Mouse (Mus musculus) liver, adult 2 months (tissue): ENCODE results near the gene Dip2c. TPM values are rescaled to one million over a fixed set of nuclear protein-coding genes. Genes with fewer than 3 reads are reported as not detected.

ENCODE experiments used
- DNase-seq: peaks from one replicate; pipeline ENCODE4 v3.0.0-alpha.2; 2011; ENCODE audit warnings: low read depth, low spot score; ENCODE audit errors: extremely low read depth
- H3K27ac ChIP-seq: fragments of 200-500 bp; replicated peaks from 2 replicates; pipeline ENCODE4 v1.5.1; 2012; ENCODE audit warnings: low read depth, mild to moderate bottlenecking, control low read depth, inconsistent platforms, low read length; ENCODE audit not compliant: insufficient read depth
- H3K27me3 ChIP-seq: fragments of 200-500 bp; 2 replicates; pipeline ENCODE4 v1.6.1; 2012; ENCODE audit warnings: mild to moderate bottlenecking, moderate library complexity, low read length, inconsistent platforms; ENCODE audit not compliant: control insufficient read depth, insufficient read depth
- H3K36me3 ChIP-seq: fragments of 200-500 bp; 2 replicates; pipeline ENCODE4 v1.6.1; 2012; ENCODE audit warnings: low read length, inconsistent platforms; ENCODE audit not compliant: control insufficient read depth, insufficient read depth
- H3K4me1 ChIP-seq: fragments of 200-500 bp; 2 replicates; pipeline ENCODE4 v1.6.1; 2011; ENCODE audit warnings: low read length; ENCODE audit not compliant: control insufficient read depth, insufficient read depth
- H3K4me3 ChIP-seq: fragments of 200-500 bp; 2 replicates; pipeline ENCODE4 v1.5.1; 2011; ENCODE audit warnings: low read depth, mild to moderate bottlenecking, control low read depth, low read length, moderate library complexity; ENCODE audit not compliant: insufficient read depth
- H3K79me2 ChIP-seq: fragments of 200-500 bp; 2 replicates; pipeline ENCODE4 v1.6.1; 2012; ENCODE audit warnings: inconsistent platforms, mild to moderate bottlenecking, low read length, moderate library complexity; ENCODE audit not compliant: control insufficient read depth, insufficient read depth
- H3K9ac ChIP-seq: fragments of 200-500 bp; 2 replicates; pipeline ENCODE4 v1.6.1; 2012; ENCODE audit warnings: low read depth, mild to moderate bottlenecking, control low read depth, inconsistent platforms, low read length
- CTCF ChIP-seq: fragments of 200-500 bp; IDR thresholded peaks from 2 replicates; pipeline ENCODE4 v1.5.1; 2011; ENCODE audit warnings: low read depth, low read length, control low read depth
- POLR2A ChIP-seq: fragments of 200-500 bp; IDR thresholded peaks from 2 replicates; pipeline ENCODE4 v1.6.1; 2011; ENCODE audit warnings: low read length, control low read depth; ENCODE audit not compliant: insufficient read depth; ENCODE audit errors: extremely low read depth
- WGBS: fragments of 180-500 bp; shearing (Covaris S2); methylation state at CpG from one replicate; pipeline ENCODE4 v1.1.7; 2018; 5-methylcytosine and 5-hydroxymethylcytosine counted together
- polyA plus RNA-seq: library from polyadenylated mRNA; depleted of rRNA; stranded (reverse); fragments of >200 nt; gene quantifications from 2 replicates; pipeline ENCODE4 v1.2.3, GENCODE M21; 2012
- total RNA-seq: library from RNA; depleted of rRNA; stranded (reverse); fragments of >200 nt; gene quantifications from 2 replicates; pipeline ENCODE4 v1.2.3, GENCODE M21; 2014

Dip2c gene
- total and polyA plus RNA-seq, 2 experiments = 4.7 to 10.7 TPM

DNA sequence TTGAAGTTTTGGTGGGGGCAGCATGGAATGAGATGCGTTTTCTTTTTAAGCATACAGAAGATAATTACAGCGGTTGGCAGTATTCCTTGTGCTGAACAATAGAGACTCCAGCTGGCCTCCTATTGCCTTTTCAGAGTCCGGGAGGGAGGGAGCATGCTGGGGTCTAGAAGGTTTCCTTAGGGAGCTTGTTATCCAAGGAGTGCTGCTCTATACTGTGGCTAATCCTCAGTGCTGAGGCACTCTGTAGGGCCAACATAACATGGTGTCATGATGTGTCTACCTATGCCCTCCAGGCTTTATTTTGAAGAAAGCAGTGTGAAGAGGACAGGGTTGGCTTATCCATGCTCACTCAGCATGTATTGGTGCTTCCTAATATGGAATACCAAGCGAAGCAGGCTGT, 79.0 kb downstream of the Dip2c start:
- no peaks in the 10 kb centered on the region for H3K4me1 ChIP-seq
- H3K27ac ChIP-seq = no peak overlapping the region
- 82% methylated on average over 4 of the region's 4 CpGs for WGBS
- H3K27me3 ChIP-seq = no peaks in the 10 kb centered on the region
- no peak overlapping the region for H3K4me3 ChIP-seq
- peaks cover 14% of the 10 kb centered on the region; the same call in 1 of the 2 replicates for H3K79me2 ChIP-seq
- H3K36me3 ChIP-seq = no peaks in the 10 kb centered on the region
- TF ChIP-seq CTCF (no peak), POLR2A (no peak)
- DNase-seq = no peak
- H3K9ac ChIP-seq = no peak overlapping the region

DNA sequence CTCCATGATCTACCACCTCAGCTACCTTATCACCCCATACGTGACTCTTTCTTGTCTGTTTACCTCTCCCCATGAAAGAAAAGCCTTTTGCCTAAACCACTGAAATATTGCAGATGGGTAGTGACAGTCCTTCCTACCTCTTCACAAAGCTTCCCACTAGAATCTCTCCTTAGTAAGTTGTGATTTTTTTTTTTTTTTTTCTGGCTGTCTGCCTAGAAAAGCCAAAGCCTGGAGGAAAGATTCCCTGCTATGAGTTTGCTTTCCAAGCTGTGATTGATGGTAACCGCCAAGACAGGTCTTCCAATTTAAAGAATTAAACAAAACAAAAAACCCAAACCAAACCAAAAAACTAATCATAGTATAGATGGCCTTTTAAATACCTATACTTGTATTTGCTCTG, 85.1 kb downstream of the Dip2c start:
- Histone ChIP-seq H3K27me3 (no peaks in the 10 kb centered on the region), H3K79me2 (peaks cover 13% of the 10 kb centered on the region; the same call in 1 of the 2 replicates), H3K36me3 (no peaks in the 10 kb centered on the region), H3K27ac (no peak overlapping the region), H3K4me1 (no peaks in the 10 kb centered on the region), H3K9ac (no peak overlapping the region), H3K4me3 (no peak overlapping the region)
- 91% methylated on average over 2 of the region's 2 CpGs for WGBS
- DNase-seq = no peak
- TF ChIP-seq POLR2A (no peak), CTCF (no peak)

GRCm38 (mm10) chr13:9371387-9371786, 95.1 kb downstream of the Dip2c start:
- no peak for DNase-seq
- Histone ChIP-seq H3K4me3 (no peak overlapping the region), H3K36me3 (no peaks in the 10 kb centered on the region), H3K9ac (no peak overlapping the region), H3K4me1 (peaks cover 7% of the 10 kb centered on the region), H3K27me3 (no peaks in the 10 kb centered on the region), H3K27ac (no peak overlapping the region), H3K79me2 (peaks cover 10% of the 10 kb centered on the region)
- 82% methylated on average over 1 of the region's 1 CpGs for WGBS
- TF ChIP-seq POLR2A (no peak), CTCF (no peak)

GRCm38 (mm10) chr13:9377130-9377529, 100.8 kb downstream of the Dip2c start:
- Histone ChIP-seq H3K9ac (no peak overlapping the region), H3K36me3 (no peaks in the 10 kb centered on the region), H3K4me3 (no peak overlapping the region), H3K4me1 (no peaks in the 10 kb centered on the region; the same call in none of the 2 replicates), H3K27ac (no peak overlapping the region), H3K27me3 (no peaks in the 10 kb centered on the region), H3K79me2 (peaks cover 8% of the 10 kb centered on the region; the same call in 1 of the 2 replicates)
- 67% methylated on average over 2 of the region's 2 CpGs for whole genome bisulfite sequencing
- TF ChIP-seq POLR2A = no peak
- no peak for DNase-seq

DNA sequence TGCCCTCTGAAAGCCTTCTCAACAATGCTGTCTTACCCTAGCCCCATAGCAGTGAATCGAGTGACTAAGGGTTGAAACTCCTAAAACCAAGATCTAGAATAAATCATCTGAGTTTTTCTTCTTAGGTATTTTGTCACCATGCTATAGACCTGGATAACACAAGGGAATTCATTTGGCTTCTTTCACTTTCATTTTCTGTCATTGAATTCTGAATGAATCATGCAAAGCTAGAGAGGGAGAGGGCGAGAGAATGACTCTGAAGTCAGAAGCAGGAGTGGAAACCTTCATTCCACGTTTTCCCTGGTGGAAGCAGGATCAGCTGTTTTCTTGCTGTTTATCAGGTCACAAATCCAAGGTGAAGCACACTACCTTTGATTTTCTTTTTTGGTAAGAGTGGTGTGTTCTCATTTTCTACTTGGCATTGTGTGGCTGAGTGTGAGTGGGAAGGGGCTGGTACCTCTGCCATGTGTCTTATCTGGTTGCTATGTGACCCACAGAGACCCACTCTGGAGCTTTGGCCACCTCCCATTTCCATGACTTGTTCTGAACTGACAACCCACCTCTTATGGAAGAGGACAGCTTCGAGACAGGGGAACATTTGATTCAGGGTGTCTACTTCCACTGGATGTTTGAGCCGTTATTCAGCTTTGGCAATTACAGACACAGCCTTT, 104.5 kb downstream of the Dip2c start:
- no peaks in the 10 kb centered on the region; the same call in 1 of the 2 replicates for H3K4me1 ChIP-seq
- no peak overlapping the region for H3K9ac ChIP-seq
- no peak for DNase-seq
- H3K4me3 ChIP-seq = no peak overlapping the region
- 82% methylated on average over 5 of the region's 5 CpGs for WGBS
- no peaks in the 10 kb centered on the region for H3K36me3 ChIP-seq
- no peak for TF ChIP-seq CTCF
- no peak for TF ChIP-seq POLR2A
- peaks cover 14% of the 10 kb centered on the region for H3K79me2 ChIP-seq
- H3K27me3 ChIP-seq = no peaks in the 10 kb centered on the region
- H3K27ac ChIP-seq = no peak overlapping the region

DNA sequence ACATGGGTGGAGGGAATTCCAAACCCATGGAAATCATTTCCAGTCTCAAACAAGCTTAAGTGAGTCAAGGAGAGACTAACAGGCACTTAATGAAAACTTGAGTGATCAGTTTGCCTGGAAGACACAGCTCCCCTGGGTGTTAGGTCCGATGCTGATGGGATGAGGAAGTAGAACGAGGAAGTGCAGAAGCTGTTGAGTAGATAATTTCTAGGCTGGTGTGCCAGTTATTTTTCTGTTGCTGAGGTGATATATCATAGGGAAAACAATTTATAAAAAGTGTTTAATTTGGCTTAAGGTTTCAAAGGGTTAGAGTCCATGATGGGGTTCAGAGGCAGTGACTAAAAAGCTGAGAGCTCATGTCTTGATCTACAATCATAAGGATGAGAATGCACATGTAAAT, 111.7 kb downstream of the Dip2c start:
- no peak for TF ChIP-seq POLR2A
- Histone ChIP-seq H3K27me3 (no peaks in the 10 kb centered on the region), H3K4me3 (no peak overlapping the region), H3K9ac (no peak overlapping the region), H3K36me3 (no peaks in the 10 kb centered on the region), H3K79me2 (peaks cover 6% of the 10 kb centered on the region), H3K27ac (no peak overlapping the region), H3K4me1 (no peaks in the 10 kb centered on the region)
- WGBS = 87% methylated on average over 2 of the region's 2 CpGs
- DNase-seq = no peak
